Mouse (Mus musculus) midbrain, embryonic 13.5 days (tissue): Measurements from ENCODE around the gene Mipep. TPM values are rescaled to one million over a fixed set of nuclear protein-coding genes. Genes with fewer than 3 reads are reported as not detected.

Experiments
- ATAC-seq: fragments of 200-750 bp; cut with Nextera tagmentation; 2 replicates; pipeline ENCODE4 v1.8.0; 2017; ENCODE audit warnings: mild to moderate bottlenecking, moderate TSS enrichment, moderate library complexity
- H3K27ac ChIP-seq: fragments of 300-500 bp; sonication (generic); 2 replicates; pipeline ENCODE4 v1.5.1; 2015; ENCODE audit warnings: inconsistent platforms, mild to moderate bottlenecking, moderate library complexity
- H3K27me3 ChIP-seq: fragments of 300-500 bp; sonication (generic); 2 replicates; pipeline ENCODE4 v1.6.1; 2015; ENCODE audit warnings: mild to moderate bottlenecking, inconsistent platforms
- H3K36me3 ChIP-seq: fragments of 300-500 bp; sonication (generic); 2 replicates; pipeline ENCODE4 v1.6.1; 2015; ENCODE audit warnings: mild to moderate bottlenecking, inconsistent platforms
- H3K4me1 ChIP-seq: fragments of 300-500 bp; sonication (generic); replicated peaks from 2 replicates; pipeline ENCODE4 v1.6.1; 2015; ENCODE audit warnings: inconsistent platforms
- H3K4me2 ChIP-seq: fragments of 300-500 bp; sonication (generic); replicated peaks from 2 replicates; pipeline ENCODE4 v1.6.1; 2015; ENCODE audit warnings: moderate library complexity, mild to moderate bottlenecking, inconsistent platforms
- H3K4me3 ChIP-seq: fragments of 300-500 bp; sonication (generic); replicated peaks from 2 replicates; pipeline ENCODE4 v1.5.1; 2015; ENCODE audit warnings: mild to moderate bottlenecking, inconsistent platforms
- H3K9ac ChIP-seq: fragments of 300-500 bp; sonication (generic); replicated peaks from 2 replicates; pipeline ENCODE4 v1.6.1; 2015; ENCODE audit warnings: mild to moderate bottlenecking, inconsistent platforms
- H3K9me3 ChIP-seq: fragments of 300-500 bp; sonication (generic); 2 replicates; pipeline ENCODE4 v1.6.1; 2016; ENCODE audit warnings: mild to moderate bottlenecking, inconsistent platforms
- whole genome bisulfite sequencing: fragments of 180-500 bp; shearing (Covaris S2); methylation state at CpG from one replicate; pipeline ENCODE4 v1.1.7; 2015; 5-methylcytosine and 5-hydroxymethylcytosine counted together
- polyA plus RNA-seq: library from polyadenylated mRNA; unstranded; fragments of >200 nt; fragmentation: Nextera tagmentation; extraction: Ambion mirVana; gene quantifications from 2 replicates; pipeline ENCODE4 v1.2.1, GENCODE M21; 2015

Gene Mipep
- polyA plus RNA-seq, 1 experiment from 2014 or later: 18.1 TPM

GRCm38 (mm10) chr14:60809881-60810280 is 25.5 kb downstream of the Mipep start:
- Histone ChIP-seq H3K4me1 (no peaks in the 10 kb centered on the region), H3K4me2 (no peak overlapping the region), H3K27me3 (no peaks in the 10 kb centered on the region), H3K27ac (no peak overlapping the region), H3K36me3 (peaks cover 32% of the 10 kb centered on the region), H3K4me3 (no peak overlapping the region), H3K9ac (no peak overlapping the region), H3K9me3 (no peaks in the 10 kb centered on the region)
- WGBS: 95% methylated on average over 8 of the region's 8 CpGs
- ATAC-seq: no peak

- Histone ChIP-seq H3K9me3 (no peaks in the 10 kb centered on the region), H3K9ac (no peak overlapping the region), H3K4me2 (no peak overlapping the region), H3K27me3 (no peaks in the 10 kb centered on the region), H3K27ac (no peak overlapping the region), H3K4me1 (no peaks in the 10 kb centered on the region), H3K4me3 (no peak overlapping the region), H3K36me3 (peaks cover 36% of the 10 kb centered on the region)
- ATAC-seq: no peak
- WGBS: 89% methylated on average over 4 of the region's 4 CpGs
Observed at GRCm38 (mm10) chr14:60811547-60811946, 27.2 kb downstream of the Mipep start.

- no peak overlapping the region for H3K4me3 ChIP-seq
- H3K36me3 ChIP-seq: peaks cover 31% of the 10 kb centered on the region
- H3K27ac ChIP-seq: no peak overlapping the region
- H3K4me1 ChIP-seq: no peaks in the 10 kb centered on the region
- ATAC-seq: no peak
- no peak overlapping the region for H3K4me2 ChIP-seq
- 88% methylated on average over 5 of the region's 5 CpGs for WGBS
- no peak overlapping the region for H3K9ac ChIP-seq
- H3K9me3 ChIP-seq: no peaks in the 10 kb centered on the region
- no peaks in the 10 kb centered on the region for H3K27me3 ChIP-seq
Observed at GRCm38 (mm10) chr14:60815098-60815497, 30.7 kb downstream of the Mipep start.

GRCm38 (mm10) chr14:60818045-60818444 is 33.7 kb downstream of the Mipep start:
- Histone ChIP-seq H3K27me3 (no peaks in the 10 kb centered on the region), H3K9me3 (no peaks in the 10 kb centered on the region), H3K4me1 (no peaks in the 10 kb centered on the region), H3K4me2 (no peak overlapping the region), H3K9ac (no peak overlapping the region), H3K27ac (no peak overlapping the region), H3K36me3 (peaks cover 18% of the 10 kb centered on the region), H3K4me3 (no peak overlapping the region)
- no peak for ATAC-seq
- WGBS: 88% methylated on average over 5 of the region's 5 CpGs

- H3K27me3 ChIP-seq: no peaks in the 10 kb centered on the region
- 91% methylated on average over 2 of the region's 2 CpGs for WGBS
- H3K27ac ChIP-seq: no peak overlapping the region
- H3K4me3 ChIP-seq: no peak overlapping the region
- peaks cover 7% of the 10 kb centered on the region for H3K9me3 ChIP-seq
- no peak overlapping the region for H3K4me2 ChIP-seq
- no peaks in the 10 kb centered on the region for H3K4me1 ChIP-seq
- peaks cover 36% of the 10 kb centered on the region for H3K36me3 ChIP-seq
- no peak overlapping the region for H3K9ac ChIP-seq
- ATAC-seq: no peak
Observed at GRCm38 (mm10) chr14:60830096-60830495, 45.7 kb downstream of the Mipep start.

- Histone ChIP-seq H3K27ac (no peak overlapping the region), H3K4me1 (no peaks in the 10 kb centered on the region), H3K4me2 (no peak overlapping the region), H3K36me3 (peaks cover 17% of the 10 kb centered on the region), H3K9ac (no peak overlapping the region), H3K9me3 (peaks cover 6% of the 10 kb centered on the region; the same call in 1 of the 2 replicates), H3K27me3 (no peaks in the 10 kb centered on the region), H3K4me3 (no peak overlapping the region)
- ATAC-seq: no peak
- 27% methylated on average over 6 of the region's 6 CpGs for WGBS
Observed at GRCm38 (mm10) chr14:60836709-60837108, 52.3 kb downstream of the Mipep start.

GRCm38 (mm10) chr14:60839654-60840053 is 55.3 kb downstream of the Mipep start:
- Histone ChIP-seq H3K4me1 (peaks cover 3% of the 10 kb centered on the region), H3K27me3 (no peaks in the 10 kb centered on the region), H3K36me3 (0 out of 2 replicates have a peak, but pooled peaks cover 3% of the 10 kb centered on the region), H3K27ac (no peak overlapping the region), H3K4me3 (no peak overlapping the region), H3K9me3 (no peaks in the 10 kb centered on the region), H3K4me2 (no peak overlapping the region), H3K9ac (no peak overlapping the region)
- WGBS: 92% methylated on average over 8 of the region's 8 CpGs
- no peak for ATAC-seq

DNA sequence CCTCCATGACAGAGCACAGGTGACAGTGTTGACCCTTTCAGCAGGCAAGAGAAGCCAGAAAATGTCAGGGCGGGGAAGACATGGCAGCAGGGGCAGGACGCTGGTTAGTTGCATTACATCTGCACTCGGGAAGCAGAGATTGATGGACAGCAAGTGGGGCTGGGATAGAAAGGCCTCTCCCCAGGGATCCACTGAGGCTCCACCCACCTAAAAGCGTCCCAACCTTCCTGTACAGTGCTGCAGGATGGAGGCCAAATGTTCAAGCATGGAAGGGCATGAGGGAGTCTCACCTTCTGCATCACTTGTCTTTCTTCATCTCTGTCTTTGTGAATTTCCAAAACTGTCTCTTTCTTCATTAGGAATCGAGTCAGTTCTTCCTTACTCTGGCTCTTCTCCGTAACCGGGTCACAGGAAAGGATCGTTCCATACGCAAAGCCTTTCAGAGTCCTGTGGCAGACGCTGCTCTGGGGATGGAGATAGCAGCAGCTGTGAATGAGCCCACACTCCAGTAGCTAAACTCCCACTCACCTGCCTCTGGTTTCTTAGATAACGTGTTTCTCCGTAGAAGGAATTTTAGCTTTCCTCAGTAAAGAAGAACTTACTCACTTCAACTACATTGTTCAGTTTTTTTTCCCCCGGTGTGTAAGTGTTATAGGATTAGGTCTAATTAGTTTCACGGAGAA is 57.7 kb downstream of the Mipep start:
- Histone ChIP-seq H3K27me3 (no peaks in the 10 kb centered on the region), H3K9ac (no peak overlapping the region), H3K9me3 (no peaks in the 10 kb centered on the region), H3K27ac (no peak overlapping the region), H3K4me1 (peaks cover 16% of the 10 kb centered on the region), H3K4me2 (no peak overlapping the region), H3K4me3 (no peak overlapping the region), H3K36me3 (peaks cover 13% of the 10 kb centered on the region; the same call in 1 of the 2 replicates)
- WGBS: 70% methylated on average over 14 of the region's 14 CpGs
- ATAC-seq: no peak

DNA sequence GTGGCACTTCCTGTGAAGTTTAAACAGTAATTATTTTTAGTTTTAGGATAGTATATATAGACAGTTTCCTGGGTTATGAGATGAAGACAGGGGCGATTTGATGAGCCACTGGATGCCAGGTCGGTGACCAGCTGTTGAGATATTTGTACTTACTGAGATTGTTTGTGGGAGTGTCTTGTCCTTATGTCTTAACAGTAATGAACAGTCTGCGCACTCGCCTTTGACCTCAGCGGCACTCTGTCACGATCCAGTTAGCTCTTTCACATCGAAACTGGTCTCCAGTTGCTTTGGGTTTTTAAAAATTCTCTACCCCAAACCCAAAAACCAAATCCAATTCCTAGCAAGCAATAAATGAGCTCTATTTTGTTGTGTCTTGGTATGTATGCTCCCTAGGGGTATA is 59.2 kb downstream of the Mipep start:
- ATAC-seq: no peak
- Histone ChIP-seq H3K27me3 (no peaks in the 10 kb centered on the region), H3K4me2 (no peak overlapping the region), H3K27ac (no peak overlapping the region), H3K4me3 (no peak overlapping the region), H3K36me3 (peaks cover 15% of the 10 kb centered on the region), H3K9ac (no peak overlapping the region), H3K4me1 (peaks cover 16% of the 10 kb centered on the region), H3K9me3 (no peaks in the 10 kb centered on the region)
- WGBS: 95% methylated on average over 7 of the region's 7 CpGs

DNA sequence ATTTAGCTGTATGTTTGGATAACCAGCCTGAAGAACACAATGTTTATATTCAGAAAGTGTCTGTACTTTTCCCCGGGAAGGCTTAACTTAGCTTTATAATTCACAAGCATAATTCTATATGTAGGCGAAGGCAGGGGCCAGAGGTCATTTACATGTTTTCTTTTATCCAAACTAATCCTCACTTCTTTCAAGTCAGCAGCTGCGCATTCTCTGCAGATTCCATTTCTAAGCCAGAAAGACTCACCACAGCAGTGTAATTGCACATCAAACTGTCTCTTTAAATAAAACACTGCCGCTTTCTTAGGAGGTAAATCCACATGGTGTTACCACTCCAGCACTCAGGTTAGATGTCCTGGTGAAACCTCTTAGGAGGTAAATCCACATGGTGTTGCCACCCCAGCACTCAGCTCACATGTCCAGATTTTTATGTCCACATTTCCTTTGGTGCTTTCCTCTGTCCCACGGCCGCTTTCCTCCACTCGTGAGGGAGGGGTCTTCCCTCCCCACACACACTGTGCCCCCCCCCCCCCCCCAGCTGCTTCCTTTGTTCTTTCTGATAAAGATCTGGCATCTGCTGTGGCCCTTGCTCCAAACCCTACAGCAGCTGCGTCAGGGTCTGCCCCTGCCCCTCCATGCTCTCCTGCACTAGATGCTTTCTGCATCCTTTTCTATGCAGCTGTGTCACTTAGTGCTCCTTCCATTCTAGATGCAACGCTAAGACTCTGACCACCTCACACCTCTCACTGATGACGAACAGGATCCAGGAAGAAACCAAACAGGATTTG is 61.1 kb downstream of the Mipep start:
- no peak overlapping the region for H3K9ac ChIP-seq
- 28% methylated on average over 10 of the region's 10 CpGs for WGBS

DNA sequence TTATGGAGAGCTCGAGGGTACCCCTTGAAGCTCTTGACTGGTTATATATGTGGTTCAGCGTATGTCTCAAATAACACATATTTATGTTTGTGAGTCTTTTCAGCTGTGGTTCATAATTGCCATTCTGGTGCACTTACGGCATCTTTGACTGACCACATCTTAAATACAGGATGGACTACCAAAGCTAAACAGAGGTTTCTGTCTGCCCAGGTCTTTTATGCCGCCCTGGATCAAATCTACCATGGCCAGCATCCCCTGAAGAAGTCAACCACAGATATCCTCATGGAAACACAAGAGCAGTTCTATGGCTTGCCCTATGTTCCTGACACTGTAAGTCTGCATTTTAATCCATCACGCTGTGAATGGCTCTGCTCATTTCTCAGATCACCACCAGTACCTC is 61.8 kb downstream of the Mipep start:
- Histone ChIP-seq H3K9me3 (no peaks in the 10 kb centered on the region), H3K4me1 (peaks cover 16% of the 10 kb centered on the region), H3K4me2 (no peak overlapping the region), H3K4me3 (no peak overlapping the region), H3K27me3 (no peaks in the 10 kb centered on the region), H3K36me3 (peaks cover 34% of the 10 kb centered on the region), H3K9ac (no peak overlapping the region), H3K27ac (no peak overlapping the region)
- ATAC-seq: no peak
- WGBS: 93% methylated on average over 5 of the region's 5 CpGs

More for the DNA sequence above, 61.1 kb downstream of the Mipep start:
- Histone ChIP-seq H3K27me3 (no peaks in the 10 kb centered on the region), H3K4me3 (no peak overlapping the region), H3K4me2 (no peak overlapping the region), H3K9me3 (no peaks in the 10 kb centered on the region), H3K4me1 (peaks cover 16% of the 10 kb centered on the region), H3K27ac (no peak overlapping the region; the same call in 1 of the 2 replicates), H3K36me3 (peaks cover 31% of the 10 kb centered on the region)
- no peak for ATAC-seq

DNA sequence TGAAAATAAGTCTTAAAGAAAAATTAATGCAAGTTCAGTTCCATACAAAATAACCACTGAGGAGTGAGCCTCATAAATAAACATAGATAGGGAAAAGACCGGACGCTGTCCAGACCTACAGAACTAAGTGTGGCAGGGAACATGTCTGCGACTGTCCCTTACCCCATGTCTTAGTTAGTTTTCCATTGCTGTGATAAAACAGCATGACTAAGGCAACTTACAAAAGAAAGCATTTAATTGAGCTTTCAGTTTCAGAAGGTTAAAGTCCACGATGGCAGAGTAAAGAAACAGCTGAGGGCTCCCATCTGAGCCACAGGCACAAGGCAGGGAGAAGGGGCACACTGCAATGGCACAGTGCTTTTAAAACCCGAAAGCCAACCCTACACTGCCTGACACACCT is 63.8 kb downstream of the Mipep start:
- Histone ChIP-seq H3K27me3 (no peaks in the 10 kb centered on the region), H3K27ac (no peak overlapping the region), H3K36me3 (peaks cover 43% of the 10 kb centered on the region), H3K4me2 (no peak overlapping the region), H3K4me1 (peaks cover 16% of the 10 kb centered on the region), H3K9me3 (no peaks in the 10 kb centered on the region), H3K4me3 (no peak overlapping the region), H3K9ac (no peak overlapping the region)
- no peak for ATAC-seq
- 77% methylated on average over 5 of the region's 5 CpGs for WGBS
